Mouse (Mus musculus) lung, embryonic 16.5 days (tissue): ENCODE measurements at regions not wholly inside any gene's neighbourhood (a gene's known extent, or its start where the extent isn't known, plus 50 kb on each side); places are given as distances from the start of the nearest gene placed in this dataset.

Experiments
- ATAC-seq: fragments of 200-750 bp; cut with Nextera tagmentation; 2 replicates; pipeline ENCODE4 v1.8.0; 2017; ENCODE audit warnings: low read depth, mild to moderate bottlenecking, moderate library complexity
- H3K27ac ChIP-seq: fragments of 300-500 bp; sonication (generic); 2 replicates; pipeline ENCODE4 v1.5.1; 2014; ENCODE audit warnings: mild to moderate bottlenecking, control low read depth, low read length
- H3K27me3 ChIP-seq: fragments of 300-500 bp; sonication (generic); 2 replicates; pipeline ENCODE4 v1.6.1; 2014; ENCODE audit warnings: low read depth, low read length, mixed read lengths; ENCODE audit not compliant: control insufficient read depth, insufficient read depth
- H3K36me3 ChIP-seq: fragments of 300-500 bp; sonication (generic); 2 replicates; pipeline ENCODE4 v1.6.1; 2014; ENCODE audit warnings: low read length; ENCODE audit not compliant: control insufficient read depth, insufficient read depth
- H3K4me1 ChIP-seq: fragments of 300-500 bp; sonication (generic); replicated peaks from 2 replicates; pipeline ENCODE4 v1.6.1; 2014; ENCODE audit warnings: low read length, mixed read lengths; ENCODE audit not compliant: control insufficient read depth, insufficient read depth
- H3K4me2 ChIP-seq: fragments of 300-500 bp; sonication (generic); 2 replicates; pipeline ENCODE4 v1.6.1; 2014; ENCODE audit warnings: low read depth, low read length, control low read depth
- H3K4me3 ChIP-seq: fragments of 300-500 bp; sonication (generic); 2 replicates; pipeline ENCODE4 v1.5.1; 2014; ENCODE audit warnings: mild to moderate bottlenecking, low read length, control low read depth
- H3K9ac ChIP-seq: fragments of 300-500 bp; sonication (generic); 2 replicates; pipeline ENCODE4 v1.6.1; 2014; ENCODE audit warnings: low read length, control low read depth
- H3K9me3 ChIP-seq: fragments of 300-500 bp; sonication (generic); 2 replicates; pipeline ENCODE4 v1.6.1; 2016; ENCODE audit warnings: low read length; ENCODE audit not compliant: control insufficient read depth
- WGBS: fragments of 180-500 bp; shearing (Covaris S2); extraction: QIAGEN DNeasy Blood & Tissue Kit; methylation state at CpG from one replicate; pipeline ENCODE4 v1.1.7; 2014; 5-methylcytosine and 5-hydroxymethylcytosine counted together

DNA sequence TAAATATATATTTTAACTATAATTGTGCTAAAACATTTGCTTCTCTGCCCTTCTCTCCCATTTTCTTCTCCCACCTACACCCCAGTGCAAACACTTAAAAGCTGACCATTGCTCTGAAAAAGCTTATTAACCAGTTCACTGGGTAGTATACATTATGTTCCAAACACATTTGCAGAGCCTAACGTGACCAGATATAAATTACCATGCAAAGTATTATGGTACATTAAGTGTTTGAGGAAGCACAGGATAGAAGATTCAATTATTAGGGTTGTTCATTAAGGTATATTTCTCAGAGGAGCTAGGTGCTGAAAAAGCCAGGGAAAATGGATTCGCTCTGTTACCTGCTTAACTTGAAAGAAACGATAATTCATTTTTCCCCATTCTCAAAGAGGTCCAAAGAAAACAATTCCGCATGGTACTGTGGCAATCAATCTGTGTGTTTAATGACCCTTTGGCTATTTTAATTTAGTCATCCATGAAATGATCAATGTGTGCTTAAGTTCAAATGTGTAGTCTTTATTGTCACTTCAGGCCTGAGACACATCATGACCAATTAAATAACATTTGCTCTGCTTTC lies 144.0 kb upstream of the Msl3l2 start:
- no peak overlapping the region for H3K4me2 ChIP-seq
- H3K4me3 ChIP-seq, result no peak overlapping the region
- H3K27me3 ChIP-seq, result no peaks in the 10 kb centered on the region
- no peak for ATAC-seq
- H3K4me1 ChIP-seq, result no peaks in the 10 kb centered on the region
- H3K9me3 ChIP-seq, result no peaks in the 10 kb centered on the region
- WGBS, result 84% methylated on average over 4 of the region's 4 CpGs
- no peak overlapping the region for H3K9ac ChIP-seq
- H3K27ac ChIP-seq, result no peak overlapping the region
- no peaks in the 10 kb centered on the region for H3K36me3 ChIP-seq
